Mouse (Mus musculus) left cerebral cortex, adult 2 months (tissue): ENCODE results near the gene Ywhab. TPM values are rescaled to one million over a fixed set of nuclear protein-coding genes. Genes with fewer than 3 reads are reported as not detected.

Source experiments
- DNase-seq, 2 experiments: peaks; one replicate each; pipeline ENCODE4 v3.0.0; 2021 to 2022; ENCODE audit warnings: low spot score in 2 of 2, mixed read lengths in 1 of 2; ENCODE audit errors: extremely low spot score in 1 of 2
- H3K27ac ChIP-seq: fragments of 200-600 bp; 2 replicates; pipeline ENCODE4 v1.8.1; 2022
- H3K4me3 ChIP-seq: fragments of 200-600 bp; 2 replicates; pipeline ENCODE4 v1.8.1; 2022
- CTCF ChIP-seq: fragments of 200-600 bp; IDR thresholded peaks from 2 replicates; pipeline ENCODE4 v1.8.1; 2022; ENCODE audit warnings: antibody characterized with exemption, mild to moderate bottlenecking, moderate library complexity
- intact Hi-C: fragments of 180-260 bp; cut with DNase I; formaldehyde crosslinking; loops from one replicate; pipeline ENCODE4 v1.15.1; 2025
- total RNA-seq, 2 experiments: library from RNA; stranded (reverse); gene quantifications; 2 replicates each; pipeline ENCODE4 v1.2.3; 2021

Ywhab gene
- total RNA-seq, 2 experiments from 2014 or later, result 440 to 460 TPM

DNA sequence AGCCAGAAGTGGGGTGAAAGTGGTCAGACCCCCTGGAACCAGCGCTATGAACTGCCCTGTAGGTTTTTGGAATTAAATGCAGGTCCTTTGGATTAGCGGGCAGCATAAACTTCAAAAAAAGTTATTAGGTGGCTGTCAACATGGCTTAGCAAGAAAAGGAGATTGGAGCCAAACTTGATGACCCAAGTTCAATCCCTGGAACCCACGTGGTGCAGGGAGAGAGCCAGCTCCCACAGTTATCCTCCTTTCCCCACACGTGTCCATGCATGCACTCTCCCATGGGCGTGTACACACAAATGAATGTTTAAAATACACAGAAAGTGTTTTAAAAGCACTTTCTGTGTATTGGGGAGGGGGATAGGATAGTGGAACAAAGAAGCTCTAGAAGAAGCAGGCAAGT lies 15.7 kb downstream of the Ywhab start:
- no peak overlapping the region for H3K4me3 ChIP-seq
- no peak for TF ChIP-seq CTCF
- intact Hi-C loops, result no loop called here
- no peak overlapping the region for H3K27ac ChIP-seq
- no peak for DNase-seq

DNA sequence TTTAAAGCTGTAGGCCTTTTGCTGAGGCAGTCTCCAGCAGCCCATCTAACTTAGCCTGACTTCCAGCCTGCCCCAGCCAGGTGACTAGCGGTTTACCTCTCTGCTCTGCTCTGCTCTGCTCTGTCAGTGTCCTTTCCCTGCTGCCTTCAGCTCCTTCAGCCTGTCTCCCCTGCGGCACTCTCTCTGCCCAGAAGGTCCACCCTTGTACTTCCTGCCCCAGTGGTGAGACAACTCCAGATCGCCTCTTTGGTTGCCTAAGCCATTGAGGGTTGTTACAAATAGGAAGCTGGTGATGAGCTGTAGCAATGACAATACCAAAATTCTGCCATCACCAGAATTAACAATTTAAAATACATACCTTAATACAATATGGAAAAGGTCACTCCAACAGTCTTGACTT lies 16.2 kb downstream of the Ywhab start:
- Histone ChIP-seq H3K4me3 (no peak overlapping the region), H3K27ac (no peak overlapping the region)
- no peak for TF ChIP-seq CTCF
- intact Hi-C loops, result no loop called here
- no peak for DNase-seq

DNA sequence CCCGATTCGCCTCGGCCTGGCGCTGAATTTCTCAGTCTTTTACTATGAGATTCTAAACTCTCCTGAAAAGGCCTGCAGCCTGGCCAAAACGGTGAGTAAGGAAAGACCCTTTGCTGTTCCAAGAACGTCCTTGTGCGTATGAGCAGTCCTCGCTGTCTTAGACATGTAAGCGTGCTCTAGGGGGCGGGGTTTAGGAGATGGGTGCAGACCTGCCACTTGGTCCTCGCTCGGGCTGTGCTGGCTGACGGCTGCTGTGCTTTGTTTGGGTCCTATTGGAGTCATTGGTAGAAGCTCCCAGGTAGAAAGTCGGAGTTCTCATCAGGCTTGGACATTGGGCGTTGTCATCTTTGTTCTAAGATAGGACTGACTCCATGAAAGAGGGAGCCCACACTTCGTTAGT lies 20.5 kb downstream of the Ywhab start:
- intact Hi-C loops, result no loop called here
- TF ChIP-seq CTCF, result no peak
- no peak for DNase-seq
- Histone ChIP-seq H3K4me3 (no peak overlapping the region), H3K27ac (no peak overlapping the region)

DNA sequence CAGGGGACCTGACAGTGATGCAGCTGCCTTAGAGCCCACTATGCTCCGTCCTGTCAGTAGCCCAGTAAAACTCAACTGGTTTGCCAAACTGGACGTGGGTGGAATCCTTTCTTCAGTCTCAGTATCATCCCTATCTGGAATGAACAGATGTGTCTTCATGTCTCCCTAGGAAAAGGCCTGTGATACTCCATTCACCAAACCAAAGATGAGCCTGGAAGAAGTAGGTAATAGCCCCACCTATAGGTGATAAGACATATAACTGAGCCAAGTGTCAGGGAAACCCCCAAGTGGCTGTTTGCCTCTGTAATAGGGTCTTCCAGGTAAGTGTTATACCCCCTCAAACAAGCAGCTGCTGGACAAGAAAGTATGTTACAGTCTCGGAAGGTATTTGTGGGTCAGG lies 24.1 kb downstream of the Ywhab start:
- DNase-seq, result no peak
- H3K27ac ChIP-seq, result no peak overlapping the region
- intact Hi-C loops, result no loop called here
- TF ChIP-seq CTCF, result peak; percentile 38
- H3K4me3 ChIP-seq, result no peak overlapping the region

DNA sequence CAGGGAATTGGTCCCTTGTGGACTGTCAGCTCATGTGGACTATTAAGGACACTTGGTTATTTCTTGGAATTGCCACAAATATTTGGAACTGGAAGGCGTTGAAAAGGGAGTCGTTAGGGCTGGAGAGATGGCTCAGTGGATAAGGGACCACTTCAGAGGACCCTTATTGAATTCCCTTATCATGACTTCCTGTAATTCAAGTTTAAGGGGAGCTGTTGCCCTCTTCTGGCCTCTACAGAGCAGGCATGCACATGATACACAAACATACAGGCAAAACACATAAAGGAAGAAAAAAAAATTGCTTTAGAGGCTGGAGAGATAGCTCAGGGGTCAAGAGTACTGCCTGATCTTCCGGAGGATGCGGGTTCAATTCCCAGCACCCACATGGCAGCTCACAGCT lies 25.2 kb downstream of the Ywhab start:
- peak; percentile 4 for TF ChIP-seq CTCF
- no peak for DNase-seq
- H3K4me3 ChIP-seq, result no peak overlapping the region
- no peak overlapping the region for H3K27ac ChIP-seq
- intact Hi-C loops, result no loop called here

DNA sequence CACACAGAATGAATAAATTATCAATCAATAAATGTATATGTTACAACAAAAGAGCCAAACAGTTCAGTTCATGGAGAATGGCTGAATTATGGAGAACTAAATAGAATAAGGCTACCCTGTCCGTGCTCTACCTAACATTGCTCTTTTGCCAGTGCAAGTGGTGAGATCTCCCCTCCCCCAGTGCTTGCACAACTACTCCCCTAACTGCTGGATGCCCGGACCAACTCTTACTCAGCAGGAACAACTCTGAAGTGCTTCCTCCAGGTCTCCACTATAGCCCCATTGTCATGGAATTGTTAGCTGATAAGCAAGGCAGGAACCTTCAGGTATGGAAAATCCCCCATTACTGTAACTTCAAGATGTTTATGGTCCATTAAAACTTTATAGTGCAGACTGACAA lies 27.3 kb downstream of the Ywhab start:
- no peak for DNase-seq
- Histone ChIP-seq H3K4me3 (no peak overlapping the region), H3K27ac (no peak overlapping the region)
- TF ChIP-seq CTCF, result no peak
- intact Hi-C loops, result no loop called here

DNA sequence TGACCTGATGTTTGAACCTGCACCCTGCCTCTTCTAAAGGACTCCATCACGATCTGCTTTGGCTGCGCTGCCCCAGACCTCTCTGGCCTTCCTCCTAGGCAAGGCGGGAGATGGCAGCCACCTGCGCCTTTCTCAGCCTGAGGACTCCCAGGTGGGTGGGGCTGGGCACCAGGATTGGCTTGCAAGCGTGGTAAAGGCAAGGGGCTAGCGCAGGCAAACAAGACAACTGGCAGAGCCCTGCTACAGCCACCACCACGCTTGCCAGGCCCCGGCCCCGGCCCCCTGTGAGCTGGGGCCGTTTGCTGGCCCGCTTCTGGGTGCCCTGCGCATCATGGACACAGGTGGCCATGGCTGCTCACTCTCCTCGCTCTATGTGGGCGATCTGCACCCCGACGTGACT lies 30.4 kb downstream of the Ywhab start, which contains the start of gene Pabpc1l:
TSS of gene Pabpc1l (plus strand) at position 301 of the 400 bp plus-strand sequence.
- DNase-seq, result no peak
- no peak for TF ChIP-seq CTCF
- no peak within 1 kb of the TSS for H3K4me3 ChIP-seq
- H3K27ac ChIP-seq, result no peak within 1 kb of the TSS
- intact Hi-C loops, result no loop called here

DNA sequence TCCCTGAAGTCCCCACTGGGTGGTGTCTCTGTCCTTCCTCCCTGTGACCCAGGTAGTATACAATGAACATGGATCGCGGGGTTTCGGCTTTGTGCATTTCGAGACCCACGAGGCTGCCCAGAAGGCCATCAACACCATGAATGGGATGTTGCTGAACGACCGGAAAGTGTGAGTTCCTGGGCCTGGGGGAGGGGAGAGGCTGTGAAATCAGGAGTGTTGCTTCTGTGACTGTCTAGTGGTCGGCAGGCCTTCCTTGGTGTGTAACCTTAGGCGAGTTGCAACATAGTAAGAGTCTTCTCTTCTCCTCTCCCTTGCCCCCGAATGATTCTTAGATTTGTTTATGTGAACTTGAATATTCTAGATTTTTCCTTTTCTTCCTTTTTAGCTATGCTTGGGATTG lies 36.4 kb downstream of the Ywhab start:
- no peak overlapping the region for H3K27ac ChIP-seq
- DNase-seq, result no peak
- TF ChIP-seq CTCF, result no peak
- intact Hi-C loops, result no loop called here
- no peak overlapping the region for H3K4me3 ChIP-seq

DNA sequence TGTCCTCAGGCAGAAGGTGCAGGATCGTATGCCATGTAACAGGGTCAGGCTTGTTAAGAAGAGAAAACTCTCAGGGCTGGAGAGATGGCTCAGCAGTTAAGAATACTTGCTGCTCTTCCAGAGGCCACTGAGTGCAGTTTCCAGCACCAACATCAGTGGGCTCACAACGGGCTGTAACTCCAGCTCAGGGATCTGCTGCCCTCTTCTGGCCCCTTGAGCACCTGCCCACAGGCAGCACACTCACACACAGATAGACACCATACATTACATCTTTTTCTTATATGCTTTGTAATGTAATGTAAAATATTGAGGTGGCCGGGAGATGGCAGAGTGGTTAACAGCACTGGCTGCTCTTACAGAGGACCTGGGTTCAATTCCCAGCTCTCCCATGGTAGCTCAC lies 38.2 kb downstream of the Ywhab start:
- Histone ChIP-seq H3K27ac (no peak overlapping the region), H3K4me3 (no peak overlapping the region)
- no peak for TF ChIP-seq CTCF
- no peak for DNase-seq
- intact Hi-C loops, result no loop called here

DNA sequence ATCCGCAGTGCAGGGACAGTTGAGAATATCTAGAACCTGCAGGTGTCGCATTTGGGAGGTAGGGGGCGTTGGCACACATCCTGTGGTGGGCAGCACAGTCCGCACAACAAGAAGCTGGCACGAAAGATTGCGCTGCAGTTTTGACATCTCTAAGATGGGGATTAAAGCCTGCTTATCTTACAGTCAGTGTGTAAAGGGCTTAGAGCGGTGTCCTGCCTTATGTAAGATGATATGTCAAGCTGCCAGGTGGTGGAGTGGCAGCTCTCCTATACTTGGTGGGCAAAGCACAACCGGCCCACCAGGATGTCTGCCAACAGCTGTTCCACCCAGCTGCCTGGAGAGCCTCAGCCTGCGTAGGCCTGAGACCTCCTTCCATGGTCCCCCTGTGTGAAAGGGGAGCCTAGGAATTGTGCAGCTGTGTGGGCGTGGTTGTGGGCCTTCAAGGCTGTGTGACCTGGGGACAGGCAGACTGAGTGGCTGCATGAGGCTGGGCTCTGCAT lies 41.8 kb downstream of the Ywhab start:
- H3K4me3 ChIP-seq, result no peak overlapping the region
- intact Hi-C loops, result no loop called here
- no peak overlapping the region for H3K27ac ChIP-seq
- no peak for DNase-seq
- no peak for TF ChIP-seq CTCF

DNA sequence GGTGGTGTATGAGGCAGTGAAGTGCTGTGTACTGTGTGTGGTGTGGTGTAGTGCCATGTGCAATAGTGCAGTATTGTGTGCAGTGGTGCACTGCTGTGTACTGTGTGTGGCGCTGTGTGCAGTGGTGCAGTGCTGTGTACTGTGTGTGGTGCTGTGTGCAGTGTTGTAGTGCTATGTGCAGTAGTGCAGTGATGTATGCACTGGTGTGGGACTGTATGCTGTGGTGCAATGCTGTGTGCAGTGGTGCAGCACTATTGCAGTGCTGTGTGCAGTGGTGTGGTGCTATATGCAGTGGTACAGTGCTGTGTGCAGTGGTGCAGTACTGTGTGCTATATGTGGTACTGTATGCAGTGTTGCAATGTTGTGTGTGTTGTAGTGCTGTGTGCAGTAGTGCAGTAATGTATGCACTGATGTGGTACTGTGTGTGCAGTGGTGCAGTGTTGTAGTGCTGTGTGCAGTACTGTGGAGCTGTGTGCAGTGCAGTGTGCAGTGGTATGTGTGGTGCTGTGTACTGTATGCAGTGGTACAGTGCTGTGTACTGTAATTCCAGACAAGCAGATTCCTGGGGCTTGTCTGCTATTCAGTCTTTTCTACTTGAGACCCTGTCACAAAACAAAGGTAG lies 43.8 kb downstream of the Ywhab start:
- TF ChIP-seq CTCF, result no peak
- no peak for DNase-seq
- H3K4me3 ChIP-seq, result no peak overlapping the region
- no peak overlapping the region for H3K27ac ChIP-seq
- intact Hi-C loops, result no loop called here

DNA sequence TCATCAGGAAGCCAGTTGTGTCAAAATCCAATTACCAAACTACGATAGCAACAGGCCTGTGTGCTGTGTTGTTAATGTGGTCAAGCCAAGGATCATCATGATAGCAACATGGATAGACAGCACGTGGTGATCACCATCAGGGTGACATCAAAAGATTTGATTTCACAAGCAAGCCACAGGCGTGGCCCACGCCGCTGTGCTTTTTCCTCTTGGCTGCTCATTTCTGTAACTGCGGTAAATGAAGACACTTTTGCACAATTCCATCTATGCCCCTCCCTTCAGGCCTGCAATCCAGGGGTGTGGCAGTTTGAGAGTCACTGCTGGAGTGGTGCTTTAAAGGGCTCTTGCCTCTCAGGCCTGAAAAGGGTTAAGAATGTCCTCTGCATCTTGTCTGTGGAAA lies 46.2 kb downstream of the Ywhab start:
- DNase-seq, result no peak
- intact Hi-C loops, result no loop called here
- H3K27ac ChIP-seq, result no peak overlapping the region
- H3K4me3 ChIP-seq, result no peak overlapping the region
- TF ChIP-seq CTCF, result no peak

DNA sequence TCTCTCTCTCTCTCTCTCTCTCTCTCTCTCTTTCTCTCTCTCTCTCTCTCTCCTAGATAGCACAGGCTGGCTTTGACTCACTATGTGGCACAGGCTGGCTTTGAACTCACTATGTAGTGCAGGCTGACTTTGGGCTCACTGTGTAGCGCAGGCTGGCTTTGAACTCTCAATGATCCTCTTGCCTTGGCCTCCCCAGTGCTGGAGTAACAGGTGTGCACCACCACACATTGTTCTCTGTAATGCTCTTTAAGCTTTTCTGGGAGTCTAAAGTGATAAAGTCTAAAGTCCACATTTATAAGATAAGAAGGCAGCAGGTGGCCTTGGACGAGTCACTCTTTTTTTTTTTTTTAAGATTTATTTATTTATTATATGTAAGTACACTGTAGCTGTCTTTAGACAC lies 46.8 kb downstream of the Ywhab start:
- Histone ChIP-seq H3K27ac (no peak overlapping the region), H3K4me3 (no peak overlapping the region)
- DNase-seq, result no peak
- intact Hi-C loops, result no loop called here
- TF ChIP-seq CTCF, result no peak
